Mouse (Mus musculus) gastrocnemius, postnatal 4 days (tissue): Measurements from ENCODE around the gene Ptdss2. TPM values are rescaled to one million over a fixed set of nuclear protein-coding genes. Genes with fewer than 3 reads are reported as not detected.

Source experiments
- DNase-seq, 2 experiments: peaks; one replicate each; pipeline ENCODE4 v3.0.0; 2021 to 2022; ENCODE audit warnings: low spot score in 2 of 2, mixed read lengths in 2 of 2
- total RNA-seq, 2 experiments: library from RNA; stranded (reverse); gene quantifications; 2 replicates each; pipeline ENCODE4 v1.2.3; 2021

The Ptdss2 gene
- total RNA-seq, 2 experiments from 2014 or later: 22.6 to 29.0 TPM

DNA sequence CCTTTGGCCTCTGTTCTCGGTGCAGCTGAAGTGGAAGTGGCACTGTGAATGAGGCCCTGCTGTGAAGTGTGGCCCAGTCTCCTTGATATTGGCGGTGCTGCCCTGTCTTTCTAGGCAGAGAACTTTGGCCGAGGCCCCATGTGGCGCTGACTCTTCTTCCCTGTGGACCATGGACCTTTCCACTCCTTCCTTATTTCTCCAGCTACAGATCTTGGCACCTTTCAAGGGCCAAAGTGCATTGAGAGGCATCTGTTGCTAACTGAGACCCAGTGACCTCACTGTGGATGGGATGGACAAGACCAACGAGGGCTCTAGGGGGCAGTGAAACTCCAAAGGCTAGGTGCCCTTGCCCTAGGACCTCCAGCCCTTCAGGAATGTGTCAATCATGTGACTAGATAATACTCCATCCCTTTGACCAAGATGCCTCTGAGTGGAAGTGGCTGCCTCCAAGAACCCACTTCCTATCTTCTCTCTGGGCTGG, 1.1 kb upstream of the Ptdss2 start:
- no peak for DNase-seq

DNA sequence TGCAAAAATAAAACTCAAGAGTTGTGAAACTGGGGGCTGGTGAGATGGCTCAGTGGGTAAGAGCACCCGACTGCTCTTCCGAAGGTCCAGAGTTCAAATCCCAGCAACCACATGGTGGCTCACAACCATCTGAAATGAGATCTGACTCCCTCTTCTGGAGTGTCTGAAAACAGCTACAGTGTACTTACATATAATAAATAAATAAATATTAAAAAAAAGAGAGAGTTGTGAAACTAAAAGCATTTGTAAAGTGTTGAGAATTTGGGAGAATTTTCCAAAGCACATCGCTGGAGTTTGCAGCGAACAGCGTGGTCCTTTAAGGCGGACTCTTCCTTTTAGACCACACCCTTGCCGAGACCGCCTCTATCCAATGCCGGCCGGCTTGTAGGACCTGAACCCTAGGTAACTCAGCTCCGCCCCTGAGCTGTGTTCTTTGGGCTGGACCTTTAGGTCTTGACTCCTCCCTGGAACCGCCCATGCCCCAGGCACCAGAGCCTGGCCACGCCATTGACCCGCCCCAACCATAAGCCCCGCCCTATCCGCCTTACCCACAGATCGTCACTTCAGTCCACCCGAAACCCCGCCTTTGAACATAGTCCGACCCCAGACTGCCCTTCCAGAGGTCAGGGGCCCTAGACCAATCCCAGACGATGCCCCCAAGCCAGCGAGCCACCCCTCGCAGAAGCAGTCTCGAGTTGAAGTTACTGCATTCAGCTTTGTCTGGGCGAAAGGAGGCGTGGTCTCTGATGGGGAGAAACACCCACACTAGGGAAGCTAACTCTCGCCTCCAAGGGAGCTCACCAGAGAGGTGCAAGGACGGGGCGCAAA, 721 bp downstream of the Ptdss2 start:
- DNase-seq: peak; percentile 79 to 92

DNA sequence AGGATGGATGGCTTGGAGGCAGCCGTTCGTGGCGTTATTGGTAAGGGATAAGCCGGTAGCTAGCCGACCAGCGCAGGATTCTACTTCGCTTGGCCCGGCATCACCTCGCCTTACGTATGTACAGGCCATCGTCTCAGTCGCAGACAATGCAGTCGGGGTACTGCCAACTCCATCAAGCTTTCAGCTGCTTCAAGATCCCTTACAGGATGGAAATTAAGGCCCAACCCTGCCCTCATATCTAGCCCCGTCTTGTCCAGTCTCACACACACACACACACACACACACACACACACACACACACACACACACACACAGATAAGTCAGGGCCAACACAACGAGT, 1.3 kb downstream of the Ptdss2 start:
- DNase-seq: no peak

- peak; percentile 77 to 86 for DNase-seq
Measured at GRCm38 (mm10) chr7:141131024-141131820, 9.0 kb downstream of the Ptdss2 start.

DNA sequence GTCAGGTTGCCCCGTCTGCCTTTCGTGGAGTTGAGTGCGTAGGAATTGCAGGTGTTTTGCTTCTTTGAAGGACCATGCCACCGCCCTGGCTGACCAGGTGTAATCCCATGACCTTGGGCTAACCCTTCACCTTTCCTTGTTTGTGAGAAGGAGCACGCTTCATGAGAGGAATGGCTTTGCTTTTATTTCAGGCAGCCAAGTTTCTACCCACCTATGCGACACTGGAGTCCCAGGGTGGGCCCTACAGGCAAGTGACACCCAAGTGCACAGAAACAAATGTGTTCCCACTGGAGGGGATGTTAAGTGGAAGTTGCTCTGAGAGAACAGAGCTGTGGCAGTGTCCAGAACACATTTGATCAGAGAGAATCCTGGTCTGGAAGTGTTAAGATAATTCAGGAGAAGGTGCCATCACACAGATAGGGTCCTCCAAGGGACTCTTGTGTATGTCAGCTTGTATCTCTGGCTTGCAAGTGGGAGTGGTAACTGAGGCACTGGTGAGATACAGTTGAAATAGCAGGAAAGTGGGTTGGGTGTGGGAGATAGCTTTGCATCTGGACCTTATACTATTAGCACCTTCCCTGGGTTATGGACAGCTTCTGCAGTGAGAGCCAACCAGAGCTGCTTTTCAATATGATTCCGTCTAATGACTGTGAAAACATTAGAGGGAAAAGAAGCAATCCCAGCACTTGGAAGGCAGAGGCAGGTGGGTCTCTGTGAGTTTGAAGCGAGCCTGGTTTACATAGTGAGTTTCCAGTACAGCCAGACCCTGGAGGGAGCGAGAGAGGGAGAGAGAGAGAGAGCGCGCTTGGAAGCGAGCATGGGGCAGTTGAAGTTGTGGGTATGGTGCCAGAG, 9.9 kb downstream of the Ptdss2 start:
- no peak for DNase-seq

GRCm38 (mm10) chr7:141141326-141141725, 19.1 kb downstream of the Ptdss2 start:
- DNase-seq: no peak

GRCm38 (mm10) chr7:141143112-141143511, 20.9 kb downstream of the Ptdss2 start:
- peak in 1 of 2 experiments; percentile 35 for DNase-seq

DNA sequence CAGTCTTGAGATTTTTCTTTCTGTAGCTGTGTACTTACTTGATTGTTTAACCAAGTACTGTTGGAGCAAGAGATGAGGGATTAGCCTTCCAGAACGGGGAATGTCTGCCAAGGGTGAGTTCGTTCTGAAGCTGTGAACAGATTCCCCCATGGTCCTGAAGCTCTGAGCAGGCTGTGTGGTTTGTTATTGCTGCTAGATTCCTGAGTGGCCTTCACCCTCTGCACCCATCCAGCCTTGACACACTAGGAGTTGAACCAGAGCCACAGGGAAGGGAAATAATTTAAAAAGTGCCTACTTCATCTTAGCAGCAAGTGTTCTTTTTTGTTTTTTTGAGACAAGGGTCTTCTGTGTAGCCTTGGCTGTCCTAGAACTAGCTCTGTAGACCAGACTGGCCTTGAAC, 21.7 kb downstream of the Ptdss2 start:
- DNase-seq: no peak

DNA sequence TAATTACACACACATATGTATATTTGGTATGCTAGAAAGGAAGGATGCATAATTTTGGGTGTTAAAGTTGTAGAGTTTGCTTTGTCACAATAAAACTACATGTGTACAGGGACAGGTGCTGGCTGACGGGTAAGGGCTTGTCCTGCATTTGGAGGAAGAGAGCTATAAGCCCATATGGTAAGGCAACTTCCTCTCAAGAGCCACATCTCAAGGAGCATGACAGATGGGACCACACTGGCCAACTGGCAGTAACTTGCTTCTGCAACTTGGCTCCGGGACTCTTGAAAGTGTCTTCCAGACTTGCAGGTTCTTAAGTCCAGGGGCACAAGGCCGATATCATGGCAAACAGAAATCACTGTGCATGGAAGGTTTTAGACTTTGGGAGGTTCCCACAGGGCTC, 22.5 kb downstream of the Ptdss2 start:
- no peak for DNase-seq

DNA sequence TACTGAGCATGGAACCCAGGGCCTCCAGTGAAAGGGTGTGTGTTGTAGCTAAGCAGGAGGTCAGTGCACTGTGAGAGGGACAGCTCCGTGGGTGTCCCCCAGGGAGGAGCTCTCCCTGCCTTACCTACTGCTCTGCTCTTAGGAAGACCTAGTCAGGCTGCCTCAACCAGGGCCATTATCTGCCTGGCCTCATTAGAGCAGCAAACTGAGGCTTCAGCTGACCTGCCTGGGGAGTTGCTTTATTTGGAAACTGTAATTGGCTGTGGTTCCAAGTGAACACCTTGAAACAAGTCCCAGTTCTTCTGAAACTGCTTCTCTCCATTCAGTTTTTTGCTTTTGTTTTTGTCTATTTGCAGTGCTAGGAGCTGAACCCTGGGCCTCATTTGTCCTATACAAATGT, 23.2 kb downstream of the Ptdss2 start:
- no peak for DNase-seq

- no peak for DNase-seq
Measured at GRCm38 (mm10) chr7:141146043-141146595, 23.9 kb downstream of the Ptdss2 start.

GRCm38 (mm10) chr7:141147044-141147443, 24.9 kb downstream of the Ptdss2 start:
- DNase-seq: no peak

DNA sequence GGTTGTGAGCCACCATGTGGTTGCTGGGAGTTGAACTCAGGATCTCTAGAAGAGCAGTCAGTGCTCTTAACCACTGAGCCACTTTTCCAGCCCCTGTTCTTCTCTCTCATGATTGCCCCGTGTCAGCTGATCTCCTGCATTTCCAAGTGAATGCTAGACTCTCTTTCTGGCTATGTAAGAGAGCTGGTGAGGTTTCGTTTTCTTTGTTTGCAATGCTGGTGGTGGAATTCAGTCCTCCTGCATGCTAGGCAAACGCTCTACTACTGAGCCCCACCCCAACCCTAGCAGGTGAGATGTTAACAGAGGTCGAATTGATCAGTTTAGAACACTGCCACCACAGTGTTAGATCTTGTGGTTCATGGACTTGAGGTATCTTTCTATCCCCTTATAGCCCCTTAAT, 26.5 kb downstream of the Ptdss2 start:
- DNase-seq: no peak

DNA sequence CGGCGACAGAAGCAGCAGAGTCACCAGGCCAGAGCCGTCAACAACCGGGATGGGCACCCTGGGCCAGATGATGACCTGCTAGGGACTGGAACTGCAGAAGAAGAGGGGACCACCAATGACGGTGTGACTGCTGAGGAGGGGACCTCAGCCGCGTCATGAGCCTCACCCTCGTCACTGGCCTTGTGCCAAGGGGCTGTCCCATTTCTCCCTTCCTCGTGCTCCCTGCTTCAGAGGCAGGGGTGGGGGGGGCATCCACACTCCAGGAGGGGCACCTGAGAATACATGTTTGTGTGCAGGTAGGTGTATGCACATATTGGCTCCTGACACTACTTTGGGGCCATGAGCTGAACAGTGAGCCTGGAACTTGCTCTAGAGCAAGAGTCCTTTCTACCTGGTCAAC, 33.2 kb downstream of the Ptdss2 start:
- no peak for DNase-seq

GRCm38 (mm10) chr7:141164397-141164796, 42.2 kb downstream of the Ptdss2 start:
- DNase-seq: no peak

DNA sequence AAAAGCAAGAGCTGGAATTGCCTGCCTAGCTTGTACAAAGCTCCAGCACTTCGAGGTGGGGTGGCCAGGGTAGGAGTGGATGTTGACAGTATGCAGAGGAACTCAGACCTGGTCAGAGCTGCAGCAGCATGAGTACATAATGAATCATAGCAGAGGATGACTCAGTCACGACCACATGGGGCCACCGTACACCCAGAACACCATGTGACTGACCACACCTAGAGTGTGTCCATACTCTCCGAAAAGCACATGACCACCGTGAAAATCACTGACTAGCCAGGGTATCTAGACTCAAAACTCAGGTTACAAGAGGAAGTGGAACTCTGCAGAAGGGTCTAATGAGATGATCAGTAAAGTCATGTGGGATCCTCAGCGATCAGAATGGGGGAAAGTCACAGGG, 42.7 kb downstream of the Ptdss2 start:
- no peak for DNase-seq

DNA sequence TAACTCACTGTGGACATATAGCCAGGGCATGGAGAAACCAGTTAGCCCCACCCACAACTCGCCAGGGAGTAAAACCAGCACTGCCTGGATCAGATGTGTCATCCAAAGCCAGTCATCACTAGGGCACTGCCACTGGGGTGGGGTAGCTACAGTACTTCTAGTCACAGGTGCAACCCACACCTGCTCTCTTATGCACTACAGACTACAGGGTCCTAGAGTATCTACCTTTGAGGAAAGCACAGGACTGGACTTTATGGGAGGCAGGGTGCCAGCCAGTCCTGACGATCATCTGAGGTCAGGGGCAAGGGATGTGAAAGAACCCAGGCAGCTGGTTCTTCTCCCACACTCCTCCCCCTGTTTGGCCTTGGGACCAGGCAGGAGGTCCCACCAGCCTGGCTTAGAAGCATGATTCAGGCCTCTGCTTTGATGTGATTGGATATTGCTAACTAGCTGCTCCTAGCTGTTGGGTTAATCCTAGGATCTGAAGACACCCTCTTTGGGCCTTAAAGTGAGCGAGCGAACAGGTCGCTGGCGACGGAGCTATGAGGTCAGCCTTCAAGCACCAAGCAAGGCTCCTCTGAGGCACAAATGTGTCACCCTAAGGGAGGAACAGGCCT, 45.8 kb downstream of the Ptdss2 start:
- DNase-seq: peak in 1 of 2 experiments; percentile 45

DNA sequence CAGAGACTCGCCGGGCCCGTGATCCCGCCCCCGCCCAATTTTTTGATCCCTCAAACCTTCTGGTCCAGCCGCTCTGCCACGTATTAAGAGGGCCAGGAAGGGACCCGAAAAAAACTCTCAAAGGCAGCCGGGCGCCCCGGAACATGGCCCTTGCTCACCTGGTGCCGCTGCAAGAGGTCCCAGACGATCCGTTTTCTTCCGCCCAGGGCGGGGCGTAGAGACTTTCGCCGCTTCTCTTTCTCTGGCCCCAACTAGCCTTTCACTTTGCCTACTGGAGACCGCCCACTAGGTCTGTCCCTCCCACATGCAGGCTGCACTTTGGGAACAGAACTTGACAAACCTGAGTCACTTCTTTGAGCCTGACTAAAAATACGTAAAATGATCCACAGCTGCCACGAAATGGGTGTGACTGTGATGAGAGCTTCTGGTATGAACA, 46.4 kb downstream of the Ptdss2 start:
- peak in 1 of 2 experiments; percentile 62 for DNase-seq

- DNase-seq: no peak
Measured at GRCm38 (mm10) chr7:141169300-141169699, 47.1 kb downstream of the Ptdss2 start.

DNA sequence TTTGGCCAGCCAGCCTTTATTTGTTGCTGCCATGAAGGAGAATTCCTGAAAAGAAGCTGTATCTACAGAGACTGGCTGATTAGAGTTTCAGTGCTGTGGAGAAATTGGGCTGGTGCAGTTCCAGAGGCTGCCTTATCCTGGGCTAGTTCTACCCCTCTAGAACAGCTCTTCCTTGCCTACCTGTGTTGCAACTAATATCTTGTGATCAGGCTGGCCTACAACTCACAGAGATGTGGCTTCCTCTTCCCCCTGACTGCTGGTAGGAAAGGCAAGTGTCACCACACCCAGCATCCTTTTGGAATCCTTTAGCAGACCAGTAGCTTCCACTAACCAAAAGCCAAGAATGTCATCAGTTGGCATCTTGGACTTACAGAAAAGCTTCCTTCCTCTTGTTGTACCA, 47.7 kb downstream of the Ptdss2 start:
- DNase-seq: no peak
